Mouse (Mus musculus): ENCODE measurements around the gene Larp4.

Larp4 gene

GRCm38 (mm10) chr15:100057698-100058097, 87.8 kb downstream of the Larp4 start:
- no peak for DNase-seq (ENCODE audit: low spot score in 2 of 2)

DNA sequence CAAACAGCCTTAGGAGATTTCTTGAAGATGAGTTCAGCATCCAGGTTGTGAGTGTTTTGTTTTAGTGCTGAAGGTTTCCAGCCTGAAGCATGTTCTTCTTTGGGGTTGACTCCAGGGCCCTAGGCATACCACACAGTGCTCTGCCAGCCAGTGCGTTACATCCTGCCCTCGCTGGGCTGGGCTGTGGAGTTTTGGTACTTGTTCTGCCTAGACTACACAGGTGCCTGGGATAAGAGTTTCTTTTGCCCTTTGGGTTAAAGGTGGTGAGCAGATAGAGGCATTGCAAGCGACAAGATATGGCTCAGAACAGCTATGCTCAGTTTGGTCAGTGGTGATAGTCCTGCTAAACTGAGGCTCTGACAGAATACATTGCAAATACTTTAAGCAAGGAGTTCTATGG, 88.3 kb downstream of the Larp4 start:
- DNase-seq (ENCODE audit: low spot score in 2 of 2): no peak

GRCm38 (mm10) chr15:100058912-100059311, 89.0 kb downstream of the Larp4 start:
- no peak for DNase-seq (ENCODE audit: low spot score in 2 of 2)

DNA sequence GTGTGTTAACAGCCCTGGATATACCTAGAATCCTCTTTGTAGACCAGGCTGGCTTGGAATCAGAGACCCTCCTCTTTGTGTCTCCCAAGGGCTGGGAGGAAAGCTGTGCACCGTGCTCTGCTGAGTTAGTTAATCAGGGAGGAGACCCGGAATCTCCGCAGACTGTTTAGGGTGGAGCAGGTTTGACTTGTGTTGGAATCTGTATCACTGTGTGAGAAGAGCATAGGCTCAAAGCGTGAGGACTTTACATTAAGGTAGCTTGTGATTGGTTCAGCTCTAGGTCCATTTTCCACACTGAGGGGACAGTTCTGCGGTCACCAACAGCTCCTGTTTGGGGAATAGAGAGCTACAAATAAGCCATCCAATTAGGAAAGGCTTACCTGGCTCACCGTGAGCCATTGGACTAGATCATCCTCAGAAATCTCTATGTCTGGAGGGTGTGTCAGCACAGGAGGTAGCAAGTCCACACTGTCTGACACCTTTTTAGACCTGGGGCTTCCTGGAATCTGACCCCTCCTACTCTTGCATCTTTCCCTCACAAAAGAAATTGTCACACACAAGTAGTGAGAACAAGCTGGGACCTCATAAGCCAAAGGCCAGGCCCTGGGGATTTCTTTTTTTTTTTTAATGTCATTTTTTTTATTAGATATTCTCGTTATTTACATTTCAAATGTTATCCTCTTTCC, 89.9 kb downstream of the Larp4 start:
- DNase-seq (ENCODE audit: low spot score in 2 of 2): no peak

DNA sequence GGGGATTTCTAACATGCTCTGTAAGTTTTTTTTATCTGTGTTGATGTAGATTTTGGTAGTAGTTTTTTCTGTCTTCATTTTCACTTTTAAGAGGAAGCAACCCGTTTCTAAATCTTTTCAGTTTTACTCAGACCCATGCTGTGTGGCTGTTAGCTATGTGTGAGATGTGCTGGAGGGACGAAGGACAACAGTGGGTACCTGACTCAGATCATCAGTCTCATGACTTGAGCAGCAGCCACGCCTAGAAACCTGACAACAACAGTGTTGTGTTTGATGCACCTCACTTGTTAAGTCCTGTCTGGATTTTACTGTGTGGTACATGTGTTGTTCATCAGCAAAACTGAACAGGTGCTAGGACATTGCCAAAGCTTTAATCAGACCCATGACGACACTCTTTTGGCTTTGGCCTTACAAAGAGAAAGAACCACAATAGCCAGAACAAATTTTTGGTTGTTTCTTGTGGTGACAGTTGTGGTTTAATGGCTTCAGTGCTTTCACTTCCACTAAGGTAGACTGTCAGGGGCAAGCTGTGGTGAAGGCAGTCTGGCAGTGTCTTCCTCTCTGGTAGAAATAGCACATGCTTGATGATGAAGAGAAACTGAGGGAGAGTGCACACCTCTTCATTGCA, 90.8 kb downstream of the Larp4 start:
- DNase-seq (ENCODE audit: low spot score in 2 of 2): no peak

- DNase-seq (ENCODE audit: low spot score in 2 of 2): no peak
Measured at GRCm38 (mm10) chr15:100061377-100061776, 91.5 kb downstream of the Larp4 start.

DNA sequence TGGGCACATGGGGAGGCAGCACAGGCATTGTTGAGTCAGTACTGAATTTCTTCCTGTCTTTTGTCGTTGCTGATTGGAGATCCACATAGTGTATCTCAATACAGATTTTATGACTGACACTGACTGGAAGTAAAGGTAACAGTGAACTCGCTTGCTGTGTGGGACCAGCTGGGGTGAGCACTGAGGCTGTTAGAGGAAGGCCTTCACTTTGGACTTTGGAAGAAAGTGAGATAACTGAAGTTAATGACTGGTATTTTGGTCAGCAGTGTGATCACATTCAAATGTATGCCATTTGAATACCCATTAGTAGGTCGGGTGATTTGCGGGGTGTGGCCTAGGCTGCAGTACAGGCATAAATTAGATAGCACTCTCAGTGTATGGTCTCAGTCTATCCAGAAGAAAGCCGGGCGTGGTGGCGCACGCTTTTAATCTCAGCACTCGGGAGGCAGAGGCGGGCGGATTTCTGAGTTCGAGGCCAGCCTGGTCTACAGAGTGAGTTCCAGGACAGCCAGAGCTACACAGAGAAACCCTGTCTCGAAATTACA, 93.4 kb downstream of the Larp4 start:
- DNase-seq (ENCODE audit: low spot score in 2 of 2): no peak

All from thymus, postnatal 10 days (tissue).